Mouse (Mus musculus) bone marrow macrophage, adult 2 months (primary cell): ENCODE data around the gene Tax1bp3.

Experiments used
- CTCF ChIP-seq: IDR thresholded peaks from 2 replicates; pipeline ENCODE4 v1.5.1; 2012; ENCODE audit warnings: low read depth, mild to moderate bottlenecking, low read length, moderate library complexity
- POLR2A ChIP-seq: IDR thresholded peaks from 2 replicates; pipeline ENCODE4 v1.6.1; 2012; ENCODE audit warnings: mild to moderate bottlenecking, low read depth, low read length, borderline replicate concordance

DNA sequence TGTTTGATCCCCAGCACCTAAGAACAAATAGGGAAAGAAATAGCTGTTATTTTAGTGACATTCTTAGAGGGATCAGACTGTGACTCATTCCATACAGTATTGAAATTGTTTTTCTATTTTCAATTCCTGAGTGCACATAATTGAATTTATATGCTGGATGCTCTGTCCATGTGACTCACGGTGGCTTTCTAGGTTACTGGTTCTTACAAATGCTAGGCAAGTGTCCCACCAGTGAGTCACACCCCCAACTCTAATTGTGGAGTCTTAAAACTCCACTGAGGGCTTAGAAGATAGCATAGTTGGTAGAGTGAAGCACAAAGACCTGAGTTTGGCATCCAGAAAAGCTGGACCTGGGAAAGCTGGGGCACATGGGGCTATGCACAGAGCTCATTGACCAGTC lies 43.8 kb downstream of the Tax1bp3 start:
- TF ChIP-seq CTCF = no peak
- no peak for TF ChIP-seq POLR2A
